Mouse (Mus musculus) c-Kit-positive CD71-positive TER-119-negative erythroid progenitor cells, embryonic 14.5 days (primary cell): Measurements from ENCODE around the gene Arih2.

Experiments
- DNase-seq: peaks from one replicate; pipeline ENCODE4 v3.0.0-alpha.2; 2013; ENCODE audit warnings: low read depth

Gene Arih2

DNA sequence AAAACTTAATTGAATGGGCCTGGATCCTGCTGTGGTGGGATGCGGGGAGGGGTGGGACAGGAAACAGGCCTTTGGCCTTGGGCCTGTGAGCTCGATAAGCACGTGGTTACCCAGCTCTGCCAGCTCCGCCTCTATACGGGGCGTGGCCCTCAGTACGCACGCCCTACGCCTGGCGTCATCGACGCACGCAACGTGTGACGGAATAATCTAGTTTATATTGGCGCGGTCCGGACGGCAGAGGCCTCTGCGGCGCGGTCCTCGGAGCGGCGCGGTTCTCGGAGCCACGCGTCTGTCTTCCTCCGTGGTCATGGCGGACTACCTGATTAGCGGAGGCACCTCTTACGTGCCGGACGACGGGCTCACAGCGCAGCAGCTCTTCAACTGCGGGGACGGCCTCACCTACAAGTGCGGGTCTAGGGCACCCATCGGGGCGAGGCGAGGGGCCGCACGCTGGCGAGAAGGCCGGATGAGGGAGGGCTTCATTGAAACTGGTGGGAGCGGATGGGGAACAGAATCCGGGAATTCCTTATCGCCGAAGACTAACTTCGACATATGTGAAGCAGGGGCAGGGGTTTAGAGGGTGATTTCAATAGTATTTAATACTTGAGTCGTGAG, 88.9 kb downstream of the Arih2 start, which contains the start of gene Impdh2:
Gene Impdh2, plus strand, starts transcription at position 60 of the 615 bp plus-strand sequence.
- peak; percentile 98 for DNase-seq

DNA sequence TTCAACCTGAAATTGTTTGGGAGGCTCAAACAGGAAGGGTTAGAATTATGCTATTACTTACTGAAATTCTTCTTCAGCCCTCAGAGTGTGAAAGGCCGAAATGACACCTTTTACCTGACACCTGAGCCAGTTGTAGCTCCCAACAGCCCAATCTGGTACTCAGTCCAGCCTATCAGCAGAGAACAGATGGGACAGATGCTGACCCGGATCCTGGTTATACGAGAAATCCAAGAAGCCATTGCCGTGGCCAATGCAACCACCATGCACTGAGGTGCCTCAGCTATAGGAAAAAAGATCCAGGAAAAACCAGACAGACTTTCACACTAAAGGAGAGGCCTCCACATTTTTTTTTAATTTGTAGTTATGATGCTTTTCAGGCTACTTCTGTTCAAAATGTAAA, 90.0 kb downstream of the Arih2 start:
- DNase-seq: no peak
